ENCODE assay signal across 21 mouse cellular contexts in the genomic region with DNA sequence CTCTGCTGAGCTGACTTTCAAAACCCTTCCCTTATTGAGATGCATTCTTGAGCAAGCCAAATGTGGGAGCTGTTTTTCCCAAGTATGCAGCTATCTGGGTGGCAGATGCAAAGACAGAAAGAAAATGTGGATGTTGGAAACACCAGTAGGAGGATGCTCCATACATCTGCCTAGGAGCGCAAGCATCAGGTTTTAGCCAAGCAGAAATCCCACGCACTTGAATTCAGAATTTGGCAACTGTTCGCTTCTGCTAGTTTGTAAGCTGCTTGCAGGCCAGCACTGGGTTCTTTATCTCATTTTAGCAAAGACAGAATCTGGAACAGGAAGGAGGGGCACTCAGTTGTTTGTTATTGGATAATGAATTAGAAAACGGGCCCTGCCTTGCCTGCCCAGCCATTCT. TPM values are rescaled to one million over a fixed set of nuclear protein-coding genes. Genes with fewer than 3 reads are reported as not detected.
A peak's percentile ranks its signal among the peaks of the same experiment; 100 is the strongest.
DNase-seq lines count a peak whose midpoint lies in the region; ATAC-seq and TF ChIP-seq lines count a peak whose summit lies in the region.
"Had no signal": no experiment of that assay in that cellular context is flagged by ENCODE, and none has a peak within 500 bp of the region (broad histone marks: within the 10 kb centered on the region; RNA-seq: fewer than 3 reads in every experiment).

No protein-coding gene starts in this region.

- TF ChIP-seq CTCF in MEL (IDR thresholded peaks at IDR 0.05 in 2 of 3, conservative IDR thresholded peaks at IDR 0.05 in 1 of 3; ENCODE audit: control insufficient read depth in 1 of 3, insufficient read depth in 1 of 3, low read depth in 2 of 3, low read length in 3 of 3, poor library complexity in 1 of 3, severe bottlenecking in 1 of 3) = no peak
- TF ChIP-seq CTCF in forebrain, postnatal 0 days (IDR thresholded peaks at IDR 0.05; ENCODE audit: low read depth) = no peak

- WGBS in forebrain, postnatal 0 days = 84% methylated on average over 4 of the region's 4 CpGs

- TF ChIP-seq EP300 in MEL (IDR thresholded peaks at IDR 0.05; ENCODE audit: low read depth in 1 of 2, low read length in 2 of 2) = peak; percentile 19 to 25; a peak in 1 of 4 replicates

- no peak overlapping the region for H3K27ac ChIP-seq in MEL (ENCODE audit: control insufficient read depth, low read depth, low read length)
- H3K27ac ChIP-seq in forebrain, postnatal 0 days (ENCODE audit: low read depth, low read length) = no peak overlapping the region
- H3K27ac ChIP-seq: embryonic facial prominence, embryonic 15.5 days; forebrain, embryonic 10.5 days; heart, embryonic 15.5 days; hindbrain, postnatal 0 days; limb, embryonic 15.5 days; macrophage had no signal

- no peak overlapping the region for H3K4me3 ChIP-seq in MEL (ENCODE audit: control insufficient read depth in 1 of 2, insufficient read depth in 1 of 2, low read depth in 2 of 2, low read length in 2 of 2)
- H3K4me3 ChIP-seq in forebrain, postnatal 0 days (ENCODE audit: low read depth, low read length) = no peak overlapping the region
- H3K4me3 ChIP-seq: embryonic facial prominence, embryonic 15.5 days; forebrain, embryonic 10.5 days; heart, embryonic 15.5 days; limb, embryonic 15.5 days had no signal

- H3K9me3 ChIP-seq in MEL (replicated peaks; ENCODE audit: insufficient read depth, low read length) = no peaks in the 10 kb centered on the region
- H3K9me3 ChIP-seq in forebrain, postnatal 0 days (ENCODE audit: low read length) = no peaks in the 10 kb centered on the region
- H3K9me3 ChIP-seq: embryonic facial prominence, embryonic 15.5 days; forebrain, embryonic 10.5 days; heart, embryonic 15.5 days; limb, embryonic 15.5 days had no signal

- no peak for TF ChIP-seq RAD21 in MEL (IDR thresholded peaks at IDR 0.05; ENCODE audit: low read depth, low read length)

- no peaks in the 10 kb centered on the region for H3K36me3 ChIP-seq in MEL (ENCODE audit: control insufficient read depth in 1 of 2, insufficient read depth in 2 of 2, low read length in 2 of 2)
- H3K36me3 ChIP-seq in forebrain, postnatal 0 days (ENCODE audit: insufficient read depth) = no peaks in the 10 kb centered on the region
- H3K36me3 ChIP-seq: embryonic facial prominence, embryonic 15.5 days; forebrain, embryonic 10.5 days; heart, embryonic 15.5 days; limb, embryonic 15.5 days had no signal

- no peak for ATAC-seq in forebrain, postnatal 0 days
- ATAC-seq: hindbrain, postnatal 0 days had no signal

- H3K4me1 ChIP-seq in MEL (ENCODE audit: control insufficient read depth in 1 of 2, insufficient read depth in 2 of 2, low read length in 2 of 2) = no peaks in the 10 kb centered on the region
- H3K4me1 ChIP-seq in forebrain, postnatal 0 days (ENCODE audit: insufficient read depth) = no peaks in the 10 kb centered on the region
- H3K4me1 ChIP-seq: embryonic facial prominence, embryonic 15.5 days; forebrain, embryonic 10.5 days; heart, embryonic 15.5 days; limb, embryonic 15.5 days had no signal

- intact Hi-C loops in left cerebral cortex, postnatal 25 days (cut with DNase I) = loop anchor here (5.0 kb wide), 1 partner anchor 715 kb away; no protein-coding TSS in a partner anchor

- no peak for TF ChIP-seq POLR2A in MEL (IDR thresholded peaks at IDR 0.05; ENCODE audit: control insufficient read depth in 1 of 2, insufficient read depth in 1 of 2, low read depth in 1 of 2, low read length in 2 of 2, poor library complexity in 1 of 2)

- H3K79me2 ChIP-seq in MEL (ENCODE audit: control insufficient read depth, insufficient read depth, low read length, poor library complexity) = no peaks in the 10 kb centered on the region

- peaks cover 0 to 3% of the 10 kb centered on the region in 2 experiments; a peak in 2 of 4 replicates for H3K27me3 ChIP-seq in MEL (ENCODE audit: control insufficient read depth in 1 of 2, insufficient read depth in 2 of 2, low read length in 2 of 2)
- no peaks in the 10 kb centered on the region for H3K27me3 ChIP-seq in forebrain, postnatal 0 days (ENCODE audit: insufficient read depth, low read length)
- H3K27me3 ChIP-seq: embryonic facial prominence, embryonic 15.5 days; heart, embryonic 15.5 days; limb, embryonic 15.5 days had no signal

- peak; percentile 48 for DNase-seq in MEL (ENCODE audit: low read depth, low spot score)
- peak; percentile 94 for DNase-seq in brain, adult 2 months (ENCODE audit: low read depth, low spot score)
- DNase-seq in layer of hippocampus, adult 9-11 months = peak; percentile 60
- peak; percentile 54 to 96 for DNase-seq in left cerebral cortex, postnatal 25 days (ENCODE audit: low spot score in 2 of 2)
- no peak for DNase-seq in spleen, adult 18-20 months
- DNase-seq in heart, adult 18-20 months = no peak
- DNase-seq in forebrain, postnatal 0 days = no peak
- DNase-seq in adrenal gland, adult (ENCODE audit: inconsistent age in 2 of 2, low spot score in 1 of 2) = no peak
- DNase-seq: cerebellum, adult 9-11 months; heart, adult 11 months; kidney, adult 18-20 months; kidney, postnatal 4 days; midbrain, embryonic 14.5 days; retina, postnatal 1 day; thymus, adult 18-20 months had no signal

- H3K4me2 ChIP-seq in forebrain, postnatal 0 days (ENCODE audit: low read depth) = no peak overlapping the region
- H3K4me2 ChIP-seq: embryonic facial prominence, embryonic 15.5 days; heart, embryonic 15.5 days; limb, embryonic 15.5 days had no signal

- no peak overlapping the region for H3K9ac ChIP-seq in MEL (ENCODE audit: control insufficient read depth, low read depth, low read length, poor library complexity, severe bottlenecking)
- H3K9ac ChIP-seq in forebrain, postnatal 0 days = no peak overlapping the region
- H3K9ac ChIP-seq: embryonic facial prominence, embryonic 15.5 days; heart, embryonic 15.5 days; limb, embryonic 15.5 days had no signal

TF ChIP-seq in MEL, 35 proteins besides CTCF, POLR2A, EP300 and RAD21:
- TF ChIP-seq TCF12 (IDR thresholded peaks at IDR 0.05; ENCODE audit: low read depth, low read length) (0 out of 2 replicates have a peak, but pooled peaks have one; percentile 16), GATA1 (IDR thresholded peaks at IDR 0.05; ENCODE audit: low read depth, low read length) (peak; percentile 14; the same call in 1 of the 2 replicates), ZNF384 (IDR thresholded peaks at IDR 0.05; ENCODE audit: low read depth, low read length) (no peak), KAT2A (conservative IDR thresholded peaks at IDR 0.05; ENCODE audit: low read depth, low read length) (no peak), RCOR1 (IDR thresholded peaks at IDR 0.05; ENCODE audit: low read depth, low read length) (peak; percentile 19; the same call in 1 of the 2 replicates)

RNA-seq across cellular contexts. Expression of a gene that starts 8.9 kb away (rescaled TPM):
- total RNA-seq in MEL (2012; rRNA removed) = 7.6 and 8.8 TPM in 2 replicates
- polyA plus RNA-seq in MEL (2012; ENCODE audit: insufficient read depth in 1 of 2, insufficient read length in 2 of 2, low read depth in 1 of 2, low replicate concordance in 2 of 2, missing spikeins in 1 of 2) = 10 to 100 TPM in 1 of 2 experiments, not detected in 1; 11.4 TPM
- 1 to 10 TPM; 5.1 to 6.9 TPM for total RNA-seq in left cerebral cortex, postnatal 25 days (2021)
- 1 to 10 TPM; 7.4 to 8.3 TPM for total RNA-seq in heart, adult 18-20 months (2021)
- total RNA-seq in forebrain, postnatal 0 days (2014; rRNA removed) = 8.4 and 9.5 TPM in 2 replicates
- polyA plus RNA-seq in forebrain, postnatal 0 days (2015; fragmentation: Nextera tagmentation; extraction: Ambion mirVana) = 2.8 and 4.0 TPM in 2 replicates

Comparison
In these comparisons a context has a peak if more than half of its experiments do, and no peak if none do; other contexts are left out.
1. DNase-seq: peak in MEL (single experiment), brain, adult 2 months (single experiment), layer of hippocampus, adult 9-11 months (single experiment) and left cerebral cortex, postnatal 25 days (2 of 2); none in spleen, adult 18-20 months (0 of 2), heart, adult 18-20 months (0 of 2), forebrain, postnatal 0 days (single experiment) and adrenal gland, adult (0 of 2).